Mouse (Mus musculus) ES-Bruce4 (cell line): ENCODE measurements around the gene Ubac2. TPM values are rescaled to one million over a fixed set of nuclear protein-coding genes. Genes with fewer than 3 reads are reported as not detected.

Experiments
- H3K27ac ChIP-seq: 2 replicates; pipeline ENCODE4 v1.5.1; 2012; ENCODE audit warnings: low read length, inconsistent platforms; ENCODE audit not compliant: insufficient read depth
- H3K27me3 ChIP-seq: 2 replicates; pipeline ENCODE4 v1.6.1; 2012; ENCODE audit warnings: mild to moderate bottlenecking, low read length, inconsistent platforms; ENCODE audit not compliant: control insufficient read depth, poor library complexity, insufficient read depth, severe bottlenecking
- H3K36me3 ChIP-seq: 2 replicates; pipeline ENCODE4 v1.6.1; 2012; ENCODE audit warnings: inconsistent platforms, mild to moderate bottlenecking, low read length, moderate library complexity; ENCODE audit not compliant: control insufficient read depth, poor library complexity, insufficient read depth, severe bottlenecking
- H3K4me1 ChIP-seq: one replicate; pipeline ENCODE4 v1.8.1; 2011; ENCODE audit warnings: low read length; ENCODE audit not compliant: control insufficient read depth, insufficient read depth
- H3K4me3 ChIP-seq: 2 replicates; pipeline ENCODE4 v1.5.1; 2011; ENCODE audit warnings: low read depth, mild to moderate bottlenecking, low read length
- H3K9ac ChIP-seq: 2 replicates; pipeline ENCODE4 v1.6.1; 2012; ENCODE audit warnings: low read depth, mild to moderate bottlenecking, inconsistent platforms; ENCODE audit not compliant: poor library complexity, severe bottlenecking
- H3K9me3 ChIP-seq: replicated peaks from 2 replicates; pipeline ENCODE4 v1.6.1; 2012; ENCODE audit warnings: mild to moderate bottlenecking, low read length, inconsistent platforms; ENCODE audit not compliant: control insufficient read depth, poor library complexity, insufficient read depth, severe bottlenecking
- CTCF ChIP-seq: IDR thresholded peaks from one replicate; pipeline ENCODE4 v1.8.1; 2011; ENCODE audit warnings: low read depth, low read length
- EP300 ChIP-seq: IDR thresholded peaks from 2 replicates; pipeline ENCODE4 v1.6.1; 2011; ENCODE audit warnings: low read depth, low read length; ENCODE audit not compliant: insufficient read depth
- POLR2A ChIP-seq: IDR thresholded peaks from one replicate; pipeline ENCODE4 v1.8.1; 2011; ENCODE audit warnings: low read length; ENCODE audit not compliant: insufficient read depth
- polyA plus RNA-seq: library from polyadenylated mRNA; stranded (reverse); fragments of >200 nt; gene quantifications from 2 replicates; pipeline ENCODE4 v1.2.4, GENCODE M21; 2011; ENCODE audit warnings: low read depth; ENCODE audit not compliant: missing spikeins, insufficient read depth, insufficient read length

Gene Ubac2
- polyA plus RNA-seq, 1 experiment = 42.2 TPM

DNA sequence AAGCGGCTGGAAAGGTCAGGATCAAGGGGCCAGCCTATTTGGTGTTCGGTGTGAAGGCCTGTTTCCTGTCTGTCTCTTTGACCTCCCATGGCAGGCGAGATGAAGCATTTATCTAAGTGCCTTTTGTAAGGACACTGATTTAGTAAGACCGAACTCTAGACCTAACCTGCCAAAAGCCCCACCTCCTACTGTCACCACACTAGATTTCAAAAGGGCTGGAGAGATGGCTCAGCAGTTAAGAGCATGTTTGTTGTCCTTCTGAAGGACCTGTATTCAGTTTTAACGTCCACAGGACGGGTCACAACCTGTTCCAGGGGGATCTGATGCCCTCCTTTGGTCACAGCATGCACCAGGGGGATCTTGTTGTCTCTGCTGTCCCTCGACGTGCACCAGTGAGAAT is 58.4 kb downstream of the Ubac2 start:
- Histone ChIP-seq H3K9ac (no peak overlapping the region), H3K4me3 (no peak overlapping the region), H3K4me1 (no peaks in the 10 kb centered on the region), H3K9me3 (peaks cover 4% of the 10 kb centered on the region; the same call in 1 of the 2 replicates), H3K27ac (no peak overlapping the region), H3K36me3 (no peaks in the 10 kb centered on the region), H3K27me3 (no peaks in the 10 kb centered on the region)
- TF ChIP-seq CTCF = no peak

- H3K36me3 ChIP-seq = no peaks in the 10 kb centered on the region
- H3K27me3 ChIP-seq = no peaks in the 10 kb centered on the region
- H3K4me3 ChIP-seq = no peak overlapping the region
- H3K4me1 ChIP-seq = no peaks in the 10 kb centered on the region
- no peak overlapping the region for H3K27ac ChIP-seq
- peaks cover 4% of the 10 kb centered on the region; the same call in 1 of the 2 replicates for H3K9me3 ChIP-seq
- H3K9ac ChIP-seq = no peak overlapping the region
- TF ChIP-seq CTCF = no peak
- TF ChIP-seq EP300 = no peak
- no peak for TF ChIP-seq POLR2A
These were observed 59.3 kb downstream of the Ubac2 start for GRCm38 (mm10) chr14:121937601-121938255.

DNA sequence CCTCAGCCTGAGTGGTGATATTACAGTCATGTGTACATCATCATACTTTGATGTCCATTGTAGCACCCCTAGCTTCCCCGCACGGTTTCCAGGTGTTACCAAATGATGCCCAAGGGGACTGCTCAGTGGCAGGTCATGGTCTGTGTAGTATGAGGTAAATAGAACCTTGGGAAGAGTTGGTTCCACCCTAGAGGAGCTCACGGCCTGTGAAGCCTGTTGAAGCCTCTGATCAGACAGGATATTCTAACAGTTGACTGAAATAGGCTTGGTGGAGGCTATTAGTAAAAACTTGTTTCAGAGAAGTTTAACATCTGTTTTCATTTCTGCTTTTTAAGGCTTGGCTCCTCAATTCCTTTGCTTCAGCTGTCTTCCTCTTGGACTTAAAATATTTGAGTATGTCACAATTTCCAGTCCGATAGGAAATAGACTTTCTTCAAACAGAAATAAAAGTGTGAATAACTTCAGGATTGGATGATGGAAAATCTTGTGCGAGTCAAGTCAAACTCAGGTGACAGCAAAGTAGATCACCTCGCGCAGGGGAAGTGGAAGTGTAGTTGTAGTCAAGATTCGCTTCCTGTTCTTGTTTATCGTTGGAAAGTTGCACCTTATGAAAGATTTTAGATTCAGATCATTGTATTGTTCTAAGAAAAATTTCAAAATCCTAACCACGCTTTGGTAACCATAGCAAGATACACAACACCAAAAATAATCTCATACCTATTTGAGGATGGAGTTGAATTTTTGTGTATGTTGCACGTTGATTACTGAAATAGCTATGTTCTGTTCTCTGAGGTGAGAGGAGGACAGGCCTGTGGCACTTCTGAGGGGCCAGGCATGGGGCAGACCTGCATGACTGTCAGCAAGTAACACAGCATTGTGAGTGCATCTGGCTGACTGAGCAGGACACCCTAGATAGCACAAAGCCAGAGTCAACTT is 60.1 kb downstream of the Ubac2 start:
- no peak overlapping the region for H3K9ac ChIP-seq
- TF ChIP-seq EP300 = no peak
- TF ChIP-seq CTCF = no peak
- H3K9me3 ChIP-seq = peaks cover 4% of the 10 kb centered on the region; the same call in 1 of the 2 replicates
- no peaks in the 10 kb centered on the region for H3K27me3 ChIP-seq
- no peak overlapping the region for H3K4me3 ChIP-seq
- no peaks in the 10 kb centered on the region for H3K4me1 ChIP-seq
- no peak overlapping the region for H3K27ac ChIP-seq
- no peaks in the 10 kb centered on the region for H3K36me3 ChIP-seq

DNA sequence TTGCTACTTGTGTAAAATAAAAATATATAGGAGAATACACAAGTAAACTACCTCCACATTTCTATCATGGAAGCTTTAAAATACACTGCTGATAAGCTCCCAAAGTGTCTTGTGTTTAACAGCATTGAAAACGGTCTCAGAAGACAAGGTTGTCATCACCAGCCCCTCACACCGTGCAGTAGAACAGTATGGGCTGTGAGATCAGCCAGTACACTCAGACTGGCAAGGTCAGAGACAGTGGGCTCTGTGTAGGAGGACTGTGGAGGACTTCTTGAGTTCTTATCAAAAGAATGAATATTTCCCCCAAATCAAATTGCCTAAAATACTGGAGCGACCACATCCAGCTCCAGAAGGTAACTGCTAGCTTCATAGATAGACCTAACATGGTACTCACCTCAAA is 61.2 kb downstream of the Ubac2 start:
- Histone ChIP-seq H3K4me1 (no peaks in the 10 kb centered on the region), H3K9ac (no peak overlapping the region), H3K9me3 (peaks cover 7% of the 10 kb centered on the region; the same call in 1 of the 2 replicates), H3K36me3 (no peaks in the 10 kb centered on the region), H3K27me3 (no peaks in the 10 kb centered on the region), H3K4me3 (no peak overlapping the region), H3K27ac (no peak overlapping the region)
- no peak for TF ChIP-seq CTCF
- TF ChIP-seq EP300 = no peak
- no peak for TF ChIP-seq POLR2A

- Histone ChIP-seq H3K27ac (peak overlapping the region; percentile 12; the same call in 1 of the 2 replicates), H3K9ac (no peak overlapping the region), H3K27me3 (no peaks in the 10 kb centered on the region), H3K4me3 (no peak overlapping the region), H3K4me1 (peaks cover 5% of the 10 kb centered on the region), H3K36me3 (no peaks in the 10 kb centered on the region), H3K9me3 (peaks cover 3% of the 10 kb centered on the region; the same call in 1 of the 2 replicates)
- TF ChIP-seq POLR2A (no peak), EP300 (no peak), CTCF (no peak)
These were observed 67.7 kb downstream of the Ubac2 start for GRCm38 (mm10) chr14:121946131-121946530.

- H3K27ac ChIP-seq = peak overlapping the region; percentile 87
- no peaks in the 10 kb centered on the region for H3K36me3 ChIP-seq
- no peak for TF ChIP-seq POLR2A
- no peak for TF ChIP-seq CTCF
- TF ChIP-seq EP300 = no peak
- no peak overlapping the region for H3K4me3 ChIP-seq
- H3K9me3 ChIP-seq = peaks cover 3% of the 10 kb centered on the region; the same call in 1 of the 2 replicates
- H3K9ac ChIP-seq = no peak overlapping the region; the same call in 1 of the 2 replicates
- H3K27me3 ChIP-seq = no peaks in the 10 kb centered on the region
- peaks cover 5% of the 10 kb centered on the region for H3K4me1 ChIP-seq
These were observed 68.3 kb downstream of the Ubac2 start for GRCm38 (mm10) chr14:121946728-121947127.
